Mouse (Mus musculus) limb, embryonic 14.5 days (tissue): ENCODE measurements around the gene 2310007B03Rik. TPM values are rescaled to one million over a fixed set of nuclear protein-coding genes. Genes with fewer than 3 reads are reported as not detected.

Experiments
- ATAC-seq: fragments of 200-750 bp; cut with Nextera tagmentation; 2 replicates; pipeline ENCODE4 v1.8.0; 2017; ENCODE audit warnings: low read depth, moderate number of reproducible peaks, moderate TSS enrichment; ENCODE audit not compliant: low FRiP score
- DNase-seq: peaks from one replicate; pipeline ENCODE4 v3.0.0-alpha.2; 2015; ENCODE audit warnings: low spot score
- H3K27ac ChIP-seq: fragments of 300-500 bp; sonication (generic); replicated peaks from 2 replicates; pipeline ENCODE4 v1.5.1; 2014; ENCODE audit warnings: low read depth, mild to moderate bottlenecking, low read length, moderate library complexity, mixed read lengths
- H3K27me3 ChIP-seq: fragments of 300-500 bp; sonication (generic); 2 replicates; pipeline ENCODE4 v1.6.1; 2014; ENCODE audit warnings: low read length, mixed read lengths; ENCODE audit not compliant: control insufficient read depth, insufficient read depth
- H3K36me3 ChIP-seq: fragments of 300-500 bp; sonication (generic); 2 replicates; pipeline ENCODE4 v1.6.1; 2014; ENCODE audit warnings: mild to moderate bottlenecking, low read length, moderate library complexity, mixed read lengths; ENCODE audit not compliant: control insufficient read depth, insufficient read depth
- H3K4me1 ChIP-seq: fragments of 300-500 bp; sonication (generic); 2 replicates; pipeline ENCODE4 v1.6.1; 2014; ENCODE audit warnings: antibody characterized with exemption, low read length, mixed read lengths; ENCODE audit not compliant: control insufficient read depth, insufficient read depth
- H3K4me2 ChIP-seq: fragments of 300-500 bp; sonication (generic); replicated peaks from 2 replicates; pipeline ENCODE4 v1.6.1; 2014; ENCODE audit warnings: low read depth, mild to moderate bottlenecking, low read length, moderate library complexity; ENCODE audit not compliant: severe bottlenecking
- H3K4me3 ChIP-seq: fragments of 300-500 bp; sonication (generic); replicated peaks from 2 replicates; pipeline ENCODE4 v1.5.1; 2014; ENCODE audit warnings: low read length
- H3K9ac ChIP-seq: fragments of 300-500 bp; sonication (generic); 2 replicates; pipeline ENCODE4 v1.6.1; 2014; ENCODE audit warnings: mild to moderate bottlenecking, low read depth, low read length, moderate library complexity; ENCODE audit not compliant: severe bottlenecking
- H3K9me3 ChIP-seq: fragments of 300-500 bp; sonication (generic); 2 replicates; pipeline ENCODE4 v1.6.1; 2016; ENCODE audit warnings: low read length; ENCODE audit not compliant: control insufficient read depth
- POLR2A ChIP-seq: fragments of 200-500 bp; IDR thresholded peaks from 2 replicates; pipeline ENCODE4 v1.8.0; 2012; ENCODE audit warnings: inconsistent platforms, mild to moderate bottlenecking, moderate library complexity, borderline replicate concordance; ENCODE audit not compliant: insufficient read depth, insufficient read length; ENCODE audit errors: extremely low read depth
- WGBS: fragments of 180-500 bp; shearing (Covaris S2); extraction: QIAGEN DNeasy Blood & Tissue Kit; methylation state at CpG from one replicate; pipeline ENCODE4 v1.1.7; 2014; 5-methylcytosine and 5-hydroxymethylcytosine counted together
- polyA plus RNA-seq, 2 experiments: library from polyadenylated mRNA; depleted of rRNA in 1 of 2; stranded (reverse) in 1 of 2; unstranded in 1 of 2; fragments of >200 nt; fragmentation: Nextera tagmentation in 1 of 2; extraction: Ambion mirVana in 1 of 2; gene quantifications; 2 replicates each; pipeline versions ENCODE4 v1.2.1 to v1.2.3; 2012 to 2014

Gene 2310007B03Rik
- polyA plus RNA-seq, 2 experiments: 4.2 to 9.0 TPM

DNA sequence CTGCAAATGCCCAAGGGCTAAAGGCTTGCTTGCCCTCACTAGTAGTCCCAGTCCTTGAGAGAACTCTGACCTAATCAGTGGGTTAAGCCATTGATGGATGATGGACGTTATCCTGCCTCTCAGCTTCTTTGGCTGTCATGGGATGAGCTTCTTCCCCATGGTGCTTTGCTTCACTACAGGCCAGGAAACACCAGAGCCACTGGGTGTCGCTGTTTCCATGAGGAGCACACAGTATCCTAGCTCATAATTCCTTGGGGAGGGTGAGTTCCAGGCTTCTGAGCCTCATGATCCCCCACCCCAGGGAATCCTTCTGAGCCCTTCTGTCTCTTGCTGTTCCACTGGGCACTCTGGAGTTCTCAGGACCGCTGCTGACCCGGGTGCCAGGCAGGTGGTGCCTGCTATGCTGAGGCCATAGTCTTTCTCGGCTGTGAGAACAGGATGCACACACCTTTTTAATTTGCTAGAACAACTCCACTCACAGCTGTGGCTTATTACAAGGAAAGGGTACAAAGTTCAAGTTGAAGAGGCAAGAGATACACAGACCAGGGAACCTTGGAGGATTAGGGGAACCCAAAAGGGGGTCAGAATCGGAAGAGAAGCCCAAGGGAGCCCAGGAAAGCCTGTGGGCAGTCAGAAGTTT lies 31.9 kb downstream of the 2310007B03Rik start:
- Histone ChIP-seq H3K4me2 (0 out of 2 replicates have a peak overlapping the region, but pooled peaks have one; percentile 4), H3K27ac (no peak overlapping the region), H3K27me3 (no peaks in the 10 kb centered on the region), H3K9me3 (no peaks in the 10 kb centered on the region), H3K9ac (no peak overlapping the region), H3K4me3 (no peak overlapping the region), H3K4me1 (peaks cover 8% of the 10 kb centered on the region), H3K36me3 (no peaks in the 10 kb centered on the region)
- WGBS: 17% methylated on average over 6 of the region's 6 CpGs
- ATAC-seq (0 out of 2 replicates have a peak, but pooled peaks have one; percentile 34), DNase-seq (peak; percentile 55)
- TF ChIP-seq POLR2A: no peak

- no peak for TF ChIP-seq POLR2A
- Histone ChIP-seq H3K27ac (no peak overlapping the region), H3K4me1 (peaks cover 12% of the 10 kb centered on the region), H3K27me3 (no peaks in the 10 kb centered on the region), H3K4me3 (no peak overlapping the region), H3K36me3 (no peaks in the 10 kb centered on the region), H3K4me2 (no peak overlapping the region), H3K9me3 (no peaks in the 10 kb centered on the region), H3K9ac (no peak overlapping the region)
- WGBS: 71% methylated on average over 8 of the region's 8 CpGs
- ATAC-seq (no peak), DNase-seq (no peak)
Measured at GRCm38 (mm10) chr1:93128209-93128608, 32.5 kb downstream of the 2310007B03Rik start.

- TF ChIP-seq POLR2A: no peak
- WGBS: 36% methylated on average over 5 of the region's 5 CpGs
- peaks cover 12% of the 10 kb centered on the region for H3K4me1 ChIP-seq
- no peak for ATAC-seq
- H3K4me3 ChIP-seq: no peak overlapping the region
- H3K27ac ChIP-seq: no peak overlapping the region
- H3K27me3 ChIP-seq: no peaks in the 10 kb centered on the region
- H3K36me3 ChIP-seq: no peaks in the 10 kb centered on the region
- H3K4me2 ChIP-seq: no peak overlapping the region
- H3K9me3 ChIP-seq: no peaks in the 10 kb centered on the region
- peak; percentile 29 for DNase-seq
- H3K9ac ChIP-seq: no peak overlapping the region
Measured at GRCm38 (mm10) chr1:93125256-93125655, 35.5 kb downstream of the 2310007B03Rik start.

DNA sequence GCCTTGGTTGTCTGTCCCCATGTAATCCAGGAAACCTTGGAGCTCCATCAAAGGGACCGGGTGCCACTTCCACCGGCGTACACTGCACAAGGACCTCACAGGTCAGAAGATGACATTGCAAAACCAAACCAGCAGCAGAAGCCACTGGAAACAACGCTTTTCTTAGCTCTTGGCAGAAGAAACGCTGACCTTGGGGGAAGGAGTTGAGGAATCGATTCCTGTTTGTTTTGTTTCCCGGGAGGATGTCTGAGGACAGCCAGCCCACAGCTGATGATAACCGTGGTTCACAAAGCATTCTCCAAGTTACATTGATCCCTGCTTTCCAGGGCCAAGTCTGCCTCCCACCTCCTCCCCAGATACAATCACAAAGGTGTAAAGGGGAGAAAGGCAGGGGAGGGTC lies 36.7 kb downstream of the 2310007B03Rik start:
- 82% methylated on average over 8 of the region's 8 CpGs for WGBS
- no peak for ATAC-seq
- Histone ChIP-seq H3K9ac (no peak overlapping the region), H3K4me2 (no peak overlapping the region), H3K27ac (peak overlapping the region; percentile 45), H3K4me1 (peaks cover 11% of the 10 kb centered on the region), H3K27me3 (no peaks in the 10 kb centered on the region), H3K36me3 (no peaks in the 10 kb centered on the region), H3K4me3 (no peak overlapping the region), H3K9me3 (no peaks in the 10 kb centered on the region)
- no peak for TF ChIP-seq POLR2A
- no peak for DNase-seq

- Histone ChIP-seq H3K27ac (peak overlapping the region; percentile 45), H3K27me3 (no peaks in the 10 kb centered on the region), H3K4me3 (no peak overlapping the region), H3K4me1 (peaks cover 8% of the 10 kb centered on the region), H3K36me3 (no peaks in the 10 kb centered on the region), H3K9me3 (no peaks in the 10 kb centered on the region), H3K9ac (no peak overlapping the region), H3K4me2 (no peak overlapping the region)
- WGBS: 61% methylated on average over 11 of the region's 11 CpGs
- DNase-seq (peak; percentile 67), ATAC-seq (peak; percentile 65; the same call in 1 of the 2 replicates)
- TF ChIP-seq POLR2A: no peak
Measured at GRCm38 (mm10) chr1:93123179-93123854, 37.4 kb downstream of the 2310007B03Rik start.
